ENCODE assay signal across 8 mouse cellular contexts in the genomic region with DNA sequence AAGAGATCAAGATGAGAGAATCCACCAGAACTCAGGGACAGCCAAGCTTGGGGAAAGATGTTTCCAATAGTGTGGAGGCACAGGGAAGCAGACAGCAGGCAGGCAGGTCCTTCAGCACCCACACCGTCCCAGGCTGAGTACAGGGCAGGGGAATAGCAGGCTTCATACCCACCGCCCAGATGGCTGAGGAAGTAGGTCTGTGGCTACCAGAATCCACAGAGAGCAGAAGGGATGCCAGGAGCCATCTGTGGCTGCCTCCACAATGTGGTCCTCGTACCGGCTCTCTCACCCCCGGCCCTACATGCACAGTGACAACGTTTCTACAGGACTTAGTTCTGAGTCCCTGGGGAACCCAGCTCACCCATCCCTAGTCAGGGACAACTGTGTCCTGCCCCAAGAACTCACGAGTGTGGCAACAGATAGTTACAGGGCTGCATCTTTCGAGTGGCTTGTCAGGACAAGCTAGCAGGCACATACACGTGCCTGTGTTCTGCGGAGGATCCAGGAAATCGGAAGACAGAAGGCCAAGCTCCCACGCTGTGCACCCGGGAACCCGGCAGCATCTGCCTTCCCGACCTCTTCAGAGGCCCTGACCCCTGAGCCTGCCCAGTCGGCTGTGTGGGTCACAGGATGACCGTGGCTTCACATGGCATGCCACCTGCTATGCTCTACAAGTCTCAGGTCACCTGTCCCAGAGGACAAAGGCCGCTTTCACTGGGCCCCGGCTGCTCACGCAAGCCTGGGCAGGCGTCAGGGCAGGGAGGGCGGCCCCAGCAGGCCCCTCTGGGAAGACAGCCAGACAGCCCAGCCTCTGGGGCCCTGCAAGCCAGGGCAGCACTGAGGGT.
A peak's percentile ranks its signal among the peaks of the same experiment; 100 is the strongest.
DNase-seq lines count a peak whose midpoint lies in the region; ATAC-seq and TF ChIP-seq lines count a peak whose summit lies in the region.

No protein-coding gene starts in this region.

- ATAC-seq in forebrain, embryonic 15.5 days (replicated peaks) = 0 out of 2 replicates have a peak, but pooled peaks have one; percentile 18
- ATAC-seq in kidney, embryonic 15.5 days (replicated peaks; ENCODE audit: low FRiP score) = peak; percentile 30
- no peak for ATAC-seq in neural tube, embryonic 13.5 days (ENCODE audit: low read depth)

- DNase-seq in gastrocnemius, adult 2 months = no peak
- no peak for DNase-seq in gastrocnemius, postnatal 25 days
- DNase-seq in gastrocnemius, adult 8-10 months (ENCODE audit: low spot score in 2 of 2) = no peak
- no peak for DNase-seq in adrenal gland, adult (ENCODE audit: inconsistent age in 2 of 2, low spot score in 1 of 2)

- no peaks in the 10 kb centered on the region for H3K9me3 ChIP-seq in E14TG2a.4 (ENCODE audit: low read length)
- no peaks in the 10 kb centered on the region for H3K9me3 ChIP-seq in forebrain, embryonic 15.5 days
- H3K9me3 ChIP-seq in kidney, embryonic 15.5 days (replicated peaks) = no peaks in the 10 kb centered on the region
- H3K9me3 ChIP-seq in neural tube, embryonic 13.5 days = no peaks in the 10 kb centered on the region

- no peak overlapping the region for H3K4me2 ChIP-seq in forebrain, embryonic 15.5 days (replicated peaks)
- H3K4me2 ChIP-seq in kidney, embryonic 15.5 days = no peak overlapping the region
- no peak overlapping the region for H3K4me2 ChIP-seq in neural tube, embryonic 13.5 days

- H3K4me1 ChIP-seq in E14TG2a.4 (replicated peaks; ENCODE audit: low read depth, low read length) = peaks cover 53% of the 10 kb centered on the region
- H3K4me1 ChIP-seq in forebrain, embryonic 15.5 days = peaks cover 42% of the 10 kb centered on the region
- peaks cover 69% of the 10 kb centered on the region for H3K4me1 ChIP-seq in kidney, embryonic 15.5 days
- peaks cover 43% of the 10 kb centered on the region for H3K4me1 ChIP-seq in neural tube, embryonic 13.5 days (replicated peaks)

- H3K4me3 ChIP-seq in gastrocnemius, adult 2 months = no peak overlapping the region
- peak overlapping the region; percentile 65 for H3K4me3 ChIP-seq in E14TG2a.4 (replicated peaks; ENCODE audit: low read length)
- no peak overlapping the region for H3K4me3 ChIP-seq in forebrain, embryonic 15.5 days
- H3K4me3 ChIP-seq in kidney, embryonic 15.5 days (replicated peaks) = no peak overlapping the region
- H3K4me3 ChIP-seq in neural tube, embryonic 13.5 days = no peak overlapping the region

- intact Hi-C loops in gastrocnemius, adult 2 months (cut with DNase I) = no loop called here

- H3K27ac ChIP-seq in gastrocnemius, adult 2 months = peak overlapping the region; percentile 90
- peak overlapping the region; percentile 63 for H3K27ac ChIP-seq in forebrain, embryonic 15.5 days (replicated peaks)
- H3K27ac ChIP-seq in kidney, embryonic 15.5 days = peak overlapping the region; percentile 74
- H3K27ac ChIP-seq in neural tube, embryonic 13.5 days (replicated peaks) = peak overlapping the region; percentile 67; the same call in 1 of the 2 replicates

- TF ChIP-seq CTCF in gastrocnemius, adult 2 months (IDR thresholded peaks at IDR 0.05) = no peak
- TF ChIP-seq CTCF in E14TG2a.4 (conservative IDR thresholded peaks at IDR 0.05; ENCODE audit: low read length) = no peak

- no peak overlapping the region for H3K9ac ChIP-seq in forebrain, embryonic 15.5 days (replicated peaks)
- no peak overlapping the region for H3K9ac ChIP-seq in kidney, embryonic 15.5 days
- no peak overlapping the region for H3K9ac ChIP-seq in neural tube, embryonic 13.5 days

- no peaks in the 10 kb centered on the region for H3K36me3 ChIP-seq in E14TG2a.4 (ENCODE audit: insufficient read depth, low read length)
- H3K36me3 ChIP-seq in forebrain, embryonic 15.5 days = no peaks in the 10 kb centered on the region
- no peaks in the 10 kb centered on the region for H3K36me3 ChIP-seq in kidney, embryonic 15.5 days
- H3K36me3 ChIP-seq in neural tube, embryonic 13.5 days = no peaks in the 10 kb centered on the region

- no peaks in the 10 kb centered on the region for H3K27me3 ChIP-seq in E14TG2a.4 (ENCODE audit: insufficient read depth, low read length)
- no peaks in the 10 kb centered on the region for H3K27me3 ChIP-seq in forebrain, embryonic 15.5 days
- H3K27me3 ChIP-seq in kidney, embryonic 15.5 days = no peaks in the 10 kb centered on the region
- no peaks in the 10 kb centered on the region for H3K27me3 ChIP-seq in neural tube, embryonic 13.5 days

- 44% methylated on average over 22 of the region's 22 CpGs for WGBS in forebrain, embryonic 15.5 days
- WGBS in kidney, embryonic 15.5 days = 45% methylated on average over 22 of the region's 22 CpGs
- WGBS in neural tube, embryonic 13.5 days = 50% methylated on average over 22 of the region's 22 CpGs
